Mouse (Mus musculus) cerebellum, adult 9-11 months (tissue): ENCODE results near the gene Slc35f3.

Experiments
- DNase-seq: peaks from one replicate; pipeline ENCODE4 v3.0.0; 2022

Gene Slc35f3

GRCm38 (mm10) chr8:126298296-126299093 lies at the start of gene Slc35f3:
Slc35f3 (plus strand) TSS chr8:126298558.
- DNase-seq, result peak; percentile 81

GRCm38 (mm10) chr8:126250486-126250885 lies 47.9 kb upstream of the Slc35f3 start:
- peak; percentile 80 for DNase-seq

GRCm38 (mm10) chr8:126256585-126257391 lies 41.6 kb upstream of the Slc35f3 start:
- no peak for DNase-seq

GRCm38 (mm10) chr8:126257392-126257681 lies 41.0 kb upstream of the Slc35f3 start:
- no peak for DNase-seq

GRCm38 (mm10) chr8:126258175-126258781 lies 40.1 kb upstream of the Slc35f3 start:
- peak; percentile 66 for DNase-seq

- no peak for DNase-seq
Observed at GRCm38 (mm10) chr8:126265186-126265585, 33.2 kb upstream of the Slc35f3 start.

- DNase-seq, result no peak
Observed at GRCm38 (mm10) chr8:126267118-126267517, 31.2 kb upstream of the Slc35f3 start.

- no peak for DNase-seq
Observed at GRCm38 (mm10) chr8:126269733-126270132, 28.6 kb upstream of the Slc35f3 start.

- no peak for DNase-seq
Observed at GRCm38 (mm10) chr8:126272445-126272844, 25.9 kb upstream of the Slc35f3 start.

GRCm38 (mm10) chr8:126273066-126273465 lies 25.3 kb upstream of the Slc35f3 start:
- peak; percentile 72 for DNase-seq

GRCm38 (mm10) chr8:126274866-126275360 lies 23.4 kb upstream of the Slc35f3 start:
- peak; percentile 42 for DNase-seq

- DNase-seq, result no peak
Observed at GRCm38 (mm10) chr8:126275886-126276285, 22.5 kb upstream of the Slc35f3 start.

- no peak for DNase-seq
Observed at GRCm38 (mm10) chr8:126291951-126292350, 6.4 kb upstream of the Slc35f3 start.

GRCm38 (mm10) chr8:126297284-126297845 lies 993 bp upstream of the Slc35f3 start:
- DNase-seq, result peak; percentile 73

- DNase-seq, result no peak
Observed at GRCm38 (mm10) chr8:126299333-126299732, 975 bp downstream of the Slc35f3 start.

GRCm38 (mm10) chr8:126300350-126300749 lies 2.0 kb downstream of the Slc35f3 start:
- no peak for DNase-seq

- DNase-seq, result no peak
Observed at GRCm38 (mm10) chr8:126301580-126301979, 3.2 kb downstream of the Slc35f3 start.

- no peak for DNase-seq
Observed at GRCm38 (mm10) chr8:126307164-126307563, 8.8 kb downstream of the Slc35f3 start.

GRCm38 (mm10) chr8:126309015-126309414 lies 10.7 kb downstream of the Slc35f3 start:
- peak; percentile 56 for DNase-seq

GRCm38 (mm10) chr8:126324931-126325330 lies 26.6 kb downstream of the Slc35f3 start:
- no peak for DNase-seq

GRCm38 (mm10) chr8:126326136-126326535 lies 27.8 kb downstream of the Slc35f3 start:
- peak; percentile 84 for DNase-seq

- DNase-seq, result peak; percentile 92
Observed at GRCm38 (mm10) chr8:126326731-126327130, 28.4 kb downstream of the Slc35f3 start.

GRCm38 (mm10) chr8:126327786-126328185 lies 29.4 kb downstream of the Slc35f3 start:
- DNase-seq, result peak; percentile 56
